Mouse (Mus musculus) kidney, adult 2 months (tissue): ENCODE measurements at regions not wholly inside any gene's neighbourhood (a gene's known extent, or its start where the extent isn't known, plus 50 kb on each side); places are given as distances from the start of the nearest gene placed in this dataset.
"Not testable (repeated sequence)": the region's sequence is repeated elsewhere in the genome, so short reads cannot be mapped to it uniquely, and the experiment has no call there.

Source experiments
- DNase-seq: peaks from one replicate; pipeline ENCODE4 v3.0.0; 2021
- H3K27ac ChIP-seq: fragments of 200-500 bp; 2 replicates; pipeline ENCODE4 v1.5.1; 2012; ENCODE audit warnings: low read depth, low read length, control low read depth, inconsistent platforms; ENCODE audit not compliant: insufficient read depth
- H3K27me3 ChIP-seq: fragments of 200-500 bp; replicated peaks from 2 replicates; pipeline ENCODE4 v1.6.1; 2012; ENCODE audit warnings: mild to moderate bottlenecking, moderate library complexity, low read length, inconsistent platforms; ENCODE audit not compliant: control insufficient read depth, insufficient read depth
- H3K36me3 ChIP-seq: fragments of 200-500 bp; 2 replicates; pipeline ENCODE4 v1.6.1; 2012; ENCODE audit warnings: mild to moderate bottlenecking, moderate library complexity, low read length, inconsistent platforms; ENCODE audit not compliant: control insufficient read depth, insufficient read depth
- H3K4me1 ChIP-seq: fragments of 200-500 bp; 2 replicates; pipeline ENCODE4 v1.6.1; 2011; ENCODE audit warnings: low read length; ENCODE audit not compliant: control insufficient read depth, insufficient read depth
- H3K4me3 ChIP-seq: fragments of 200-500 bp; 2 replicates; pipeline ENCODE4 v1.5.1; 2011; ENCODE audit warnings: mild to moderate bottlenecking, low read depth, low read length, control low read depth; ENCODE audit not compliant: insufficient read depth
- CTCF ChIP-seq: fragments of 200-500 bp; conservative IDR thresholded peaks from 2 replicates; pipeline ENCODE4 v1.5.1; 2011; ENCODE audit warnings: low read depth, mild to moderate bottlenecking, control low read depth, low read length, moderate library complexity, mixed read lengths; ENCODE audit not compliant: insufficient read depth, insufficient read length
- POLR2A ChIP-seq: fragments of 200-500 bp; IDR thresholded peaks from one replicate; pipeline ENCODE4 v1.6.1; 2011; ENCODE audit warnings: low read depth, low read length, control low read depth
- WGBS: fragments of 180-500 bp; shearing (Covaris S2); methylation state at CpG from one replicate; pipeline ENCODE4 v1.1.7; 2018; 5-methylcytosine and 5-hydroxymethylcytosine counted together

DNA sequence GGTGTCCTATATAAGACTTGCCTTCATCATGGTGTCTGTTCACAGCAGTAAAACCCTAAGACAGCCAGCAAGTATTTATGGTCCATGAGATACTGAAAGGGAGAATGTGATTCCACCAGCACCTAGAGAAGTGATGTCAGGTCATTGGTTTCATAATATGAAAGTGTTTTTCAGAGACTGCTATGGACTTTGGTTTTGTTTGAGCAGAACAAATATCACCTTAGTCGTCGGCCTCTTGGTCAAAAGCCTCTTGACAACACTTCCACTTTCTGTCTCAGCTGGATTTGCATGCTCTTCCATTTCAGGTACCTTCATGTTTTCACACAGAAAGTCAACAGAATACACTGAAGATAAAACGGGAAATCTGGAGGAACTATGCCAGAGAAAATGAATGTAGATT lies 56.7 kb upstream of the Lrrc8b start:
- Histone ChIP-seq H3K27me3 (no peaks in the 10 kb centered on the region), H3K27ac (no peak overlapping the region), H3K4me1 (no peaks in the 10 kb centered on the region), H3K4me3 (no peak overlapping the region), H3K36me3 (no peaks in the 10 kb centered on the region)
- no peak for DNase-seq
- 81% methylated on average over 3 of the region's 3 CpGs for WGBS
- TF ChIP-seq POLR2A (no peak), CTCF (no peak)

DNA sequence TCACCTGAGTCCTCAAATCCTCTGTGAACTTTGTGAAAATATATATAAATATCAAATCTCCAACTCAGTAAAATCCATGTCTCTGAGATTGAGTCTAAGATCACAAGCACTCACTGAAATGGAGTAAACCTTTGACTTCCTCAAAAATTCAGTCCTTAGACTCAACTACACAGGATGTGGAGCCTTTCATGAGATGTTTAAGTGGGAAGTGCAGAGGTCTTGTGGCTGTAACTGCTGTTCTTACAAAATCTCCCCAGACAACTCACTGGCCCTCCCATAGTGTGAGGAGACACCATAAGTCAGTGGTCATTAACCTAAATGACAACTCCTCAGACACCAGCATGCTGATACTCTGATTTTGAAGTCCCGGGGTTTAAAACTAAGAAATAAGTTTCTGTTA lies 59.2 kb upstream of the Lrrc8b start:
- WGBS: 83% methylated on average over 1 of the region's 1 CpGs
- H3K27ac ChIP-seq, H3K4me1 ChIP-seq, H3K27me3 ChIP-seq, H3K4me3 ChIP-seq, DNase-seq, H3K36me3 ChIP-seq: not testable (repeated sequence)

DNA sequence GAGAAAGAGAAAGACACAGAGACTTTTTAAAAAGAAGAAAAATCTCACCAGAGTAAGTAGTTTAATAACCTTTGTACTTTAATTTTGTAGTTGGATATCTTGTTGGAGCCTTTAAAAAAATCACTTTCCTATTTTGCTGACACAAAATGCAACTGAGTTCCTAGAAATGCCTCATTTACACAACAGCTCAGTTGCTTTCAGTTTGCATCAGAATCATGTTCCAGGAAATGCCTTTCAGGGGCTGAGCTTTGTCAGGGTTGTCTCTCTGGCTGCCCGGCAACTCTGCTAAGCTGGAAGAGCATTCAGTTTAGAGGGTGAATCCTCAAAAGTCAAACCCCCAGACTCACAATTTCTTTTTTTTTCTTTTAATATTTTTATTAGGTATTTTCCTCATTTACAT lies 60.5 kb upstream of the Gbp6 start:
- no peaks in the 10 kb centered on the region for H3K27me3 ChIP-seq
- 44% methylated on average over 1 of the region's 1 CpGs for WGBS
- H3K27ac ChIP-seq: no peak overlapping the region
- TF ChIP-seq CTCF (no peak), POLR2A (no peak)
- no peak overlapping the region for H3K4me3 ChIP-seq
- no peaks in the 10 kb centered on the region for H3K4me1 ChIP-seq
- DNase-seq: peak; percentile 10
- H3K36me3 ChIP-seq: no peaks in the 10 kb centered on the region

DNA sequence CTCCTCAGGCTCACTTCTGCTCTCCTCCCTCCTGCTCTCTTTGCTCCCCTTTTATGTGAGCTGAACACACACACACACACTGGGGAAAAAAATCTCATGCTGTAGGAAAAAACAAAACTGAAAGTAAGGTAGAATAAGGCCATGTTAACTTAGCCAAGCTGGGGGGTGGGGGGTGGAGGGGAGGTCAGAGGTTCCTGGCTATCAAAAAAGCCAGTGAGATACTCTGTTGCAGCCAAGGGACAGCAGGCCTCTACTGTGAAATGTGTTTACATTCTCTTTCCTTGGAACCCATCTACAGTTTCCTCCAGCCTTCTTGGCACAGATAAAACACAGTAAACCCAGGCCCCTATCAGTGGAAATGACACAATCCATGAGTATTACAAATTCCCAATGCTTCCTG lies 53.0 kb upstream of the Gbp6 start:
- Histone ChIP-seq H3K4me1 (no peaks in the 10 kb centered on the region), H3K4me3 (no peak overlapping the region), H3K27me3 (no peaks in the 10 kb centered on the region), H3K36me3 (no peaks in the 10 kb centered on the region), H3K27ac (no peak overlapping the region)
- TF ChIP-seq POLR2A (no peak), CTCF (no peak)
- DNase-seq: no peak

DNA sequence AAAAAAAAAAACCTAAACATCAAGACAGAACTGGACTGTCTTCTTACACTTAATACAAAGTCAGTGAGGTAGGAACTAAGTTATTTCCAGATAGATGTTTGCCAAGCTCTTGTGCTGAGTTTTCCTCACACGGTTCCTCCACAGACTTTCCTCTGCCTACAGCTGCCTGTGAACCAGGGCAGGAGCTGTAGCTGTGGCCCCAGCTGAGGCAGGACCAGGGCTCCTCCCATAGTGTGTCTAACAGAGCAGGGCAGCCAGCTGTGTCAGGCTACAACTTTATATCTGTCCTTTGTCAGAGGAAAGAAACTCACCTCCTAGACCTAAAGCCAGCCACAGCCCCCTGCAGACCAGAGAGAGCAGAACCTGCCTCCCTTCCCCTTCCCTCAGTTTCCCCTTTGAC lies 52.5 kb upstream of the Gbp6 start:
- WGBS: 45% methylated on average over 1 of the region's 1 CpGs
- H3K27ac ChIP-seq, H3K27me3 ChIP-seq, H3K36me3 ChIP-seq, DNase-seq, H3K4me3 ChIP-seq, H3K4me1 ChIP-seq: not testable (repeated sequence)

DNA sequence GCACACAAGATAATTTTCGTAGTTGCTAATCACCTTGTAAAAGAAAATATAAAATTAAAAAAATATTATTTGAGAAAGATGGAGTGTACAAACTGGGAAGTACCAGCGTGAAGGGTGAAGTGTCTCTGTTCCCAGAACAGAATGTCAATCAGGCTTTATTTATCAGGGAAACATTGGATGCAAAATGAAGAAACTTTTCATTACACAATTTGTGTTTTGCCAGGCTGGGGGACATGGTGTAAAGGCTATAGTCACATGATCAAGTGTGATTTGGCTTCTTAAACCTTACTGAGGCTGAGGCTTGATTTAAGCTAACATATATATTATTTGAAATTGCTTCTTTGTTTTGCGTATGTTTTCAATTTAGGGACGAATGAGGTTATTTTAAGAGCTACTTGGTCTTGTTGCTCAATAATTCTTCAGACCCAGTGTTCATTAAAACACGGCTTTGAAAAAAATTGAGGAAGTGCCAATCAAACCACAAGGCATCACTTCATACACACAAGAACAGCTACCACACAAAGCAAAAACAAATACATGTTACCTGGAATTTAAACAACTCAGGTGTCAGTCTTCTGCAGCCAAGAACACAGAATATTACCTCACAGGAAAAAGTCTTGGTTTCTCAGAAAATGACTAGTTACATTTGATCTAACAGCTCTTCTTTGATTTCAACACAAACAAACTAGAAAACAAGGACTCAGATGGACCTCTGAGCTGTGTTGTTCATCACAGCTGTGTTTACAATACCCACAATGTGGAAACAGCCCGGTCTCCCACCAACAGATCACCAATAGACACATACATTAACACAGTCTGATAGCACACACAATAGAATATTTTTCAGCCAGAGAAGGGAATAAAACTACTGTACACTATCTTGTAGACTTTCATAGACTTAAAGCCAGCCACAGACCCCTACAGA lies 51.6 kb upstream of the Gbp6 start:
- no peak for DNase-seq
- TF ChIP-seq POLR2A (no peak), CTCF (no peak)
- no peaks in the 10 kb centered on the region for H3K27me3 ChIP-seq
- H3K27ac ChIP-seq: no peak overlapping the region
- 75% methylated on average over 6 of the region's 6 CpGs for WGBS
- H3K4me1 ChIP-seq: no peaks in the 10 kb centered on the region
- no peaks in the 10 kb centered on the region for H3K36me3 ChIP-seq
- H3K4me3 ChIP-seq: no peak overlapping the region

DNA sequence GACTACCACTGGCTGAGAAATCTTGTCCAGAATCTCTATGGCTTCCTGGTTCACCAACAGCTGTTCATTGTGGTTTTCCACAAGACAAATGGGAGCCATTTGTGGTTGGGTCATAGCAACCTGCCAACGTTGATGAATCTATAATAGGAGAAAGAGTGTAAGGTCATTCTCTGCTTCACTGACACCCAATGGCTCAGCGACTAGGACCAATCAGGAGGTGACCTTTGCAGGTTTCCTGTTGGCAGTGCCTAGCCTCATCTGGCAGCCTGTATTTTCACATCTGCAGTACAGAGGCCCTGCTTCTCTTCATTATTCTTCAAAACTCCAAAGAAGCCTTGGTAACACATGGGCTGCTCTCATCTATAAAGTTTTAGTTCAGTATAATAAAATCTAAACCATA lies 50.3 kb upstream of the Gbp6 start:
- H3K27me3 ChIP-seq, H3K27ac ChIP-seq, H3K4me3 ChIP-seq, DNase-seq, H3K4me1 ChIP-seq, H3K36me3 ChIP-seq: not testable (repeated sequence)
- WGBS: 50% methylated on average over 2 of the region's 2 CpGs
